10 mouse cellular contexts compared by ENCODE assay signal in the genomic region with DNA sequence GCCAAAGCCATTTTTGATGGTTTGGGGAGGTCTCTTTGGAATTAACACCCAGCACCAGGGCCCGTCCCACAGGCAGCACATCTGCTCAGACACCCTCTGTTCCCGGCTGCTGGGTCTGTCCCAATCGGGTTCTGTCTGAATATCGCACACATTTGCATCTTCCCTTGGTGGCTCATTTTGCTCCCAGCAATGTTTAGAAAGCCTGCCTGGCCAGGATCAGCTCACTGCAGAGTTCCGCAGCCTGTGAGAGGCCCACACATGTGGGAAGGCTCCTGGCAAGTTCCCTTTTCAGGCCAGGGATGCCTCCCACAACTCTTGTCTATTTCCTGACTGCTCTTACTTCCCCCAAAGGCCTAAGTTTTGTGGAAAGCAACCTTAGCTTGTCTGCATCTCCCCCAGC. TPM values are rescaled to one million over a fixed set of nuclear protein-coding genes. Genes with fewer than 3 reads are reported as not detected.
A peak's percentile ranks its signal among the peaks of the same experiment; 100 is the strongest.
DNase-seq lines count a peak whose midpoint lies in the region; ATAC-seq lines count a peak whose summit lies in the region.
"Had no signal": no experiment of that assay in that cellular context is flagged by ENCODE, and none has a peak within 500 bp of the region (broad histone marks: within the 10 kb centered on the region; RNA-seq: fewer than 3 reads in every experiment).

No protein-coding gene starts in this region.

- H3K4me1 ChIP-seq in liver, embryonic 12.5 days = 0 out of 2 replicates have a peak, but pooled peaks cover 6% of the 10 kb centered on the region
- H3K4me1 ChIP-seq in hindbrain, embryonic 10.5 days (replicated peaks) = no peaks in the 10 kb centered on the region

- 52% methylated on average over 5 of the region's 5 CpGs for WGBS in liver, embryonic 12.5 days (ENCODE audit: insufficient replicate concordance)
- 93% methylated on average over 5 of the region's 5 CpGs for WGBS in hindbrain, embryonic 10.5 days

- 0 out of 2 replicates have a peak, but pooled peaks cover 4% of the 10 kb centered on the region for H3K9me3 ChIP-seq in liver, embryonic 12.5 days (replicated peaks)
- H3K9me3 ChIP-seq in hindbrain, embryonic 10.5 days = peaks cover 9% of the 10 kb centered on the region

- H3K9ac ChIP-seq in liver, embryonic 12.5 days = no peak overlapping the region

- H3K27ac ChIP-seq in liver, embryonic 12.5 days = no peak overlapping the region
- no peak overlapping the region for H3K27ac ChIP-seq in hindbrain, embryonic 10.5 days

- H3K27me3 ChIP-seq in liver, embryonic 12.5 days (replicated peaks) = no peaks in the 10 kb centered on the region
- no peaks in the 10 kb centered on the region for H3K27me3 ChIP-seq in hindbrain, embryonic 10.5 days (ENCODE audit: insufficient read depth, poor library complexity, severe bottlenecking)

- no peak for ATAC-seq in liver, embryonic 12.5 days
- ATAC-seq: hindbrain, embryonic 16.5 days had no signal

- H3K4me3 ChIP-seq in liver, embryonic 12.5 days = no peak overlapping the region
- H3K4me3 ChIP-seq in hindbrain, embryonic 10.5 days = no peak overlapping the region

- no peaks in the 10 kb centered on the region for H3K36me3 ChIP-seq in liver, embryonic 12.5 days
- H3K36me3 ChIP-seq in hindbrain, embryonic 10.5 days = no peaks in the 10 kb centered on the region

- no peak overlapping the region for H3K4me2 ChIP-seq in liver, embryonic 12.5 days

- peak; percentile 19 for DNase-seq in liver
- DNase-seq in frontal cortex, postnatal 14 days (ENCODE audit: low spot score in 2 of 2) = peak; percentile 19 to 40
- DNase-seq in left cerebral cortex, adult 9 months (ENCODE audit: low spot score in 2 of 2) = peak; percentile 40 to 77
- DNase-seq in right cerebral cortex, postnatal 36 days (ENCODE audit: low spot score in 2 of 2) = peak; percentile 57 to 87
- no peak for DNase-seq in hindbrain, embryonic 10.5 days (ENCODE audit: low spot score)
- DNase-seq in kidney, postnatal 4 days = no peak
- DNase-seq: cerebellum, adult 11-12 months; thymus, postnatal 36 days had no signal

RNA-seq across cellular contexts. Expression of gene Themis2, which starts 13.4 kb away (rescaled TPM):
- polyA plus RNA-seq in liver, embryonic 12.5 days (2016; fragmentation: Nextera tagmentation; extraction: Ambion mirVana) = 2.1 and 2.3 TPM in 2 replicates
- 1.00 and 1.2 TPM in 2 replicates for polyA plus RNA-seq in hindbrain, embryonic 10.5 days (2016; fragmentation: Nextera tagmentation; extraction: Ambion mirVana)

RNA-seq across cellular contexts. Expression of gene Ppp1r8, which starts 33.3 kb away (rescaled TPM):
- 30.7 and 32.6 TPM in 2 replicates for polyA plus RNA-seq in liver, embryonic 12.5 days (2016; fragmentation: Nextera tagmentation; extraction: Ambion mirVana)
- 81.4 and 84.3 TPM in 2 replicates for polyA plus RNA-seq in hindbrain, embryonic 10.5 days (2016; fragmentation: Nextera tagmentation; extraction: Ambion mirVana)

RNA-seq across cellular contexts. Expression of gene Rpa2, which starts 41.5 kb away (rescaled TPM):
- 123 and 128 TPM in 2 replicates for polyA plus RNA-seq in liver, embryonic 12.5 days (2016; fragmentation: Nextera tagmentation; extraction: Ambion mirVana)
- 147 and 177 TPM in 2 replicates for polyA plus RNA-seq in hindbrain, embryonic 10.5 days (2016; fragmentation: Nextera tagmentation; extraction: Ambion mirVana)

RNA-seq across cellular contexts. Expression of gene Smpdl3b, which starts 52.6 kb away (rescaled TPM):
- 1.9 and 2.0 TPM in 2 replicates for polyA plus RNA-seq in liver, embryonic 12.5 days (2016; fragmentation: Nextera tagmentation; extraction: Ambion mirVana)
- polyA plus RNA-seq in hindbrain, embryonic 10.5 days (2016; fragmentation: Nextera tagmentation; extraction: Ambion mirVana) = 1.9 and 3.0 TPM in 2 replicates

Comparison
In these comparisons a context has a peak if more than half of its experiments do, and no peak if none do; other contexts are left out.
1. DNase-seq: peak in liver (single experiment), frontal cortex, postnatal 14 days (2 of 2), left cerebral cortex, adult 9 months (2 of 2) and right cerebral cortex, postnatal 36 days (2 of 2); none in hindbrain, embryonic 10.5 days (single experiment) and kidney, postnatal 4 days (0 of 2).